Mouse (Mus musculus): ENCODE measurements around the gene Sel1l.
"Not testable (repeated sequence)": the region's sequence is repeated elsewhere in the genome, so short reads cannot be mapped to it uniquely, and the experiment has no call there.

The Sel1l gene

GRCm38 (mm10) chr12:91815990-91816389 lies 33.0 kb downstream of the Sel1l start:
- peak; percentile 68 to 73 for DNase-seq

- no peak for DNase-seq
These were observed 33.4 kb downstream of the Sel1l start for GRCm38 (mm10) chr12:91815552-91815951.

- no peak for DNase-seq
These were observed 40.0 kb downstream of the Sel1l start for GRCm38 (mm10) chr12:91808911-91809310.

GRCm38 (mm10) chr12:91807761-91808160 lies 41.2 kb downstream of the Sel1l start:
- DNase-seq: no peak

DNA sequence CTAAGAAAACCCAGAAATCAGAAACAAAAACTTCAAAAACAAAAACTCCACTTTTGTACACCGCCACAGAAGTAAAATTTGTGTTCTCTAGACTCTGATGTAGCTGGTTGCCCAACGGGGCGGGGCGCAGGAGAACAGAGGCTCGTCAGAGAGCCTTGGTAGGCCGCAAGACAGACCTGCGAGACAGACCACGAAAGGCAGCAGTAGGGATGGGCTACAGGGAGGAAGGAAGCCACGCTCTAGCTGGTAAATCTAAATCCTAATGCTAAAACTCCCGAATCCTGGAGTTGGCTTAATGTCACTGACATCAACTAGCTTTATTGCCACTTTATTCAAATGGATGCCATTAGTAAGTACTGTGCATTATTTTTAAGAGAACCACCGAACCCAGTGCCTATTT lies 41.9 kb downstream of the Sel1l start:
- DNase-seq: no peak

DNA sequence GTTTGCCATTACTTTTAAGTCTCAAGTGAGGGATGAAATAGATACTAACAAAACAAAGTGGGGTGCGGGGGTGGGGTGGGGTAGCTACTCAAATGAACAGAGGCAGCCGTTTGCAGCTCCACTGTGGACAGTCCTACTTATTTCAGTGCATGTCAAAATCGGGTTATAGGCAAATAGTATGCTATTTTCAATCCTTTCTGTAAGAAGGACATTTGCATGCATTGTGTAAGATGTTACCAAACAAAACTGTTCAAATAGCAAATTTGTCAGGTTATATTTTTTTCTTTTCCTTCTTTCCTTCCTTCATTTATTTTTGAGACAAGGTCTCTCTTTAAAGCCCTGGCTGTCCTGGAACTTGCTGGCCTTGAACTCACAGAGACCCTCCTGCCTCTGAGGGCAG lies 44.7 kb downstream of the Sel1l start:
- no peak for DNase-seq

DNA sequence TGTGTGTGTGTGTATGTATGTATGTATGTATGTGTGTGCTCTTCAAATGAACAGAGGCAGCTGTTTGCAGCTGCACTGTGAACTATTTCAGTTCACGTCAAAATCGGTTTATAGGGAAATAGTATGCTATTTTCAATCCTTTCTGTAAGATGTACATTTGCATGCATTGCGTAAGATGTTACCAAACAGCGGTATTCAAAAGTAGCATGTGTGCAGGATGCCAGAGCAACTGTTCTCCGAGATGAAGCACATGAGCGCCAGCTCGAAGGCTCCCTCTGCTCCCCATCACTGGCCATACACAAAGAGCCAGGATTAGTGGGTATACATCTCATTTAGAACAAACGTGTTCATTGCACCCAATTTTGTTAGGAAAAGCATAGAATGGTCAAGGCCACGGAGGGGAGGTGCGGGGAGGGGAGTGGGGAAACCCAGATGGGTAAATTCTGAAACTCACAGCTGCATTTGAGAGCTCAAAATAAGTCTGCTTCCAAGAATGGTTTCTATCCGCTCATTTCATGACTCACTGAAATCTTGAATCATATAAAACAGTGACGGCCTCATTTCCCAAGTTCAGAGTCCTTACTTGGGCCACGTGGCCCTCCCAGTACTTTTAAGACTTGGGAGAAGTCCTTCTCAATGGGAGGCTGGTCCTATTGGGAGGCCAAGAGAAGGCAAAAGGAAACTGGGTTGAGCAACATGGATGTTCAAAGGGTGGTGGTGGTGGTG lies 45.6 kb downstream of the Sel1l start:
- DNase-seq: no peak

GRCm38 (mm10) chr12:91802586-91803206 lies 46.3 kb downstream of the Sel1l start:
- no peak for DNase-seq

- peak; percentile 63 to 68 for DNase-seq
These were observed 48.0 kb downstream of the Sel1l start for GRCm38 (mm10) chr12:91800861-91801385.

DNA sequence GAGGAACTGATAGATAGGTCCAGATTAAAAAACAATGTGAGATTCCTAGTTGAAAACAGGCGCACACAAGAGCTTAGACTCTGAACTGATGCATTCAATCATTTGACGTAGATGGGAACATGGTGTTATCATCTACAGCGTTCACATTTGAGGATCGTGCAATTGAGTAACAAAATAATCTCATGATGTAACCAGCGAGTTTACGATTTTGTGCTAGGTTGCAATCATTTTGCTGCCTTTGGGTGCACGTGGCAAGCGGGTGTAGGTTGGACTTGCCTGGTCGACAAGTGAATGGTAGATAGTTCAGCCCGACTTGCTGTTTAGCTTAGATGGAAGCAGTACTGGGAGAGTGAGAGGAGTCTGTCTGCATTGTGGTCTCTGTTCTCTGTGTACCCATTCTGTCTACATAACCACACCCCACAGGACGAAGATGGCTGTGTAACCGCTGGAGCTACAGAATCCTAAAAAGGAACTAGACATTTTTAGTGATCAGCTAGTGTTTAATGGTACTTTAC lies 49.1 kb downstream of the Sel1l start:
- DNase-seq: no peak

DNA sequence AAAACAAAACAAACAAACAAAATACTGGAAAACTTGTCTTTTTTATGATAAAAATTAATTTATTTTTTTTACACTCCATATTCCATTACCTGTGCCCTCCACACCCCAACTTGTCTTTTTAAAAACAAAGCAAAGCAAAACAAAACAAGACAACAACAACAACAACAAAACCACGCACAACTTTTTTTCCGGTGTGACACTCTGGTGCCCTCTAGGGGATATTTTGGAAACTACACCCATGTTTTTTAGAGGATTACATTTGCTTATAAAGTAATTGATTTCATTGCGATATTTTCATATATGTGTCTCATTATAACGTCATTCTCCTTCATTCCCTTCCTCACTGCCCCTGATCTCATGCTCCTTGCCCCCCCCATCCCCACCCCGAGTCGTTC lies 49.6 kb downstream of the Sel1l start:
- peak; percentile 49 to 74 for DNase-seq

DNA sequence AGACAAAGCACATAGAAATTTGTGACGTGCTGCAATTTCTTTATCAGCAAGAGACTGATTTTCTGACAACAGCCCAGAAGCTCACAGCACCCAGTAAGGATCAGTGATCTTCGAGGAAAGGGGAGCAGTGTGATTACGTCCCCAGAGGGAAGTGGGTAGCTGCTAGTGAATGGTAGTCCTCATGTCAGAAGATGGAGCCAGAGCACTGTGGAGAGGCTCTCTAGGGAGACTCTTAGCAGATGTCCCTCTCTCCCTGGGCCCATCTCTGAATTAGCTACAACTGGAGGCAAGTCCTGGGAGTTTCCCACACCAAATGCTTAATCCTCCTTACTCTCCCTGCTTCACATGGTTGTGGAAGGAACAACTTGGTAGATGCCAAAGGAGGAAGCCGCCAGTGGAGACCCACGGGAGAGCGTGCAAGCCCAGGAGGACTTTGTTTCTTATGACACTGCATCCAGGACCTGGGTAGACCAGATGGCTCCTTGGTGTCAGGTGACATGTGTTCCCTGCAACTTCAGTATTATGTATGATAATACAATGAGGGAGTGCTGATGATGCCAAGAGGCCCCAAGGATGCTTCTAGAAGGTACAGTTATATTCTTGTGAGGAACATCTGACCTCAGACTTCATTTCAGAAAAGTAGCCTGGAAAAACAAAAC lies 50.1 kb downstream of the Sel1l start:
- DNase-seq: peak; percentile 33 to 45

DNA sequence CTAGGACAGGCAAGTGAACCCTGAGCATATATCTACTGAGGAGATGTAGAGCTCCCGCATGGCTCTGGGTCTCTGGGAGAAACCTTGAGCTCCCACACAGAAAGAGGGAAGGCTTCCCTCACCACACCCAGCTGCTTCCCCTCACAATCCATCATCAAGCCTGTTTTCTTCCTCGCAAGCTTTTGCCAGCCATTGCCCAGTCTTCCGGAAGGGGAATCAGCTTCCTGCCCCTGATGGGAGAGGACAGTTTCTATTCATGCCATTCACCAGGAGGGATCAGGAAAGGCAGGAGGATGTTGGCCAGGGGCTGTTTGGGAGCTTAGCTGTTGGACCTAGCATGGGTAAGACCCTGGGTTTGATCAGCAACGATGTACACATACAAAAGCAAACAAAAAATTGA lies 52.2 kb downstream of the Sel1l start:
- peak in 1 of 2 experiments; percentile 18 for DNase-seq

- DNase-seq: no peak
These were observed 55.7 kb downstream of the Sel1l start for GRCm38 (mm10) chr12:91793266-91793665.

- no peak for DNase-seq
These were observed 57.1 kb downstream of the Sel1l start for GRCm38 (mm10) chr12:91791822-91792221.

DNA sequence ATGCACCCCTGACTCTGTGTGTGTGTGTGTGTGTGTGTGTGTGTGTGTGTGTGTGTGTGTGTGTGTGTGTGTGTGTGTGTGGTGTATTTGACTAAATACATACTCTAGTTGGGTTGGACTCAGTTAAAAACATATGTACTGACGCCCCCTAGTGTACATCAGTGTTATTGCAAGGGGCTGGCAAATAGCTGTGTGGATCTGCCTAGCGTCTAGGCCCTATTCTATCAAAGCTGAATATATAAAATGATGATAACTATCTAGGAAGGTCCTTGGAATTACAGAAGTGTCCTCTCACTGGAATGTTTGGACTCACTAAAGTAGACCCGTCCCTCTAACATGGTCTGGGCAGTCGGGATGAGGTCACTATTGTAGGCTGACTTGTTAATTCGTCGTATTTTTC lies 59.2 kb downstream of the Sel1l start:
- peak; percentile 76 to 81 for DNase-seq

- not testable (repeated sequence) for DNase-seq
These were observed 60.5 kb downstream of the Sel1l start for GRCm38 (mm10) chr12:91788446-91788845.

DNA sequence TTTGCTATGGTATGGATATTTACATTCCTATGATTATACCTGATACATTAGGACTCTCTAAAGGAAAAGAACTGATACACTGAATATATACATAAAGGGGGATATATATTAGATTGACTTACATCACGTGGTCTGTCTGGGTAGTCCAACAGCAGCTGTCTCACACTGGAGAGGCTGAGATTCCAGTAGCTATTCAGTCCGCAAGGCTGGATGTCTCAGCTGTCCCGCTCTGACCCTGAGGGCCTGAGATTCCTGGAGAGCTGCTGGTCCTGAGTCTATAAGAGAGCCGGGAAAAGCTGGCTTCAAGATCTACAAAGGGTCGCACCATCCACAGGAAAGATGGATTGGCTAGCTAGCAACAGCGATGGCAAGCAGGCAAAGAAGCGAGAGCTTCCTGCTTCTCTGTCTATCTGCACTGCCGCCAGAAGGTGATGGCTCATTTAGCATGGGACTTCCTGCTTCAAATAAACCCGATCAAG lies 61.0 kb downstream of the Sel1l start, which contains the start of gene Ston2:
Gene Ston2, minus strand, starts transcription at position 429 of the 479 bp plus-strand sequence.
- no peak for DNase-seq

GRCm38 (mm10) chr12:91786355-91786754 lies 62.6 kb downstream of the Sel1l start:
- peak; percentile 20 to 40 for DNase-seq

DNA sequence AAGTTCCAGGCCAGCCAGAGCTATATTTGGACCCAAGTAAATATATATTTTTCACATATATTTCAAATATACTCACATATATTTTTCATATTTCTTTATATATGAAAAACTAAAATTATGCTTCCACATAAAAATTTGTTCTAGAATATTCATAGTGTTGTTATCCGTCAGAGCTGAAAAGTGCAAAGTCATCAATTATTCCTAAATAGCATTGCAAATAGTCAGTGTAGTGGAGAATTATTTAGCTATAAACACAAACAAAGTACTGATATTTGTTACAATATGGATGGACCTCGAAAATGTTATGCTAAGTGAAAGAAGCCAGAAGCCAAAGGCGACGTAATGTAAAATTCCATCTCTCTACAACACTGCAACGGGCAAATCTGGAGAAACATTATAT lies 67.5 kb downstream of the Sel1l start:
- no peak for DNase-seq

GRCm38 (mm10) chr12:91780531-91780930 lies 68.4 kb downstream of the Sel1l start:
- DNase-seq: no peak

GRCm38 (mm10) chr12:91779004-91779365 lies 70.0 kb downstream of the Sel1l start:
- DNase-seq: peak; percentile 85 to 87
